8 mouse cellular contexts compared by ENCODE assay signal in the genomic region with DNA sequence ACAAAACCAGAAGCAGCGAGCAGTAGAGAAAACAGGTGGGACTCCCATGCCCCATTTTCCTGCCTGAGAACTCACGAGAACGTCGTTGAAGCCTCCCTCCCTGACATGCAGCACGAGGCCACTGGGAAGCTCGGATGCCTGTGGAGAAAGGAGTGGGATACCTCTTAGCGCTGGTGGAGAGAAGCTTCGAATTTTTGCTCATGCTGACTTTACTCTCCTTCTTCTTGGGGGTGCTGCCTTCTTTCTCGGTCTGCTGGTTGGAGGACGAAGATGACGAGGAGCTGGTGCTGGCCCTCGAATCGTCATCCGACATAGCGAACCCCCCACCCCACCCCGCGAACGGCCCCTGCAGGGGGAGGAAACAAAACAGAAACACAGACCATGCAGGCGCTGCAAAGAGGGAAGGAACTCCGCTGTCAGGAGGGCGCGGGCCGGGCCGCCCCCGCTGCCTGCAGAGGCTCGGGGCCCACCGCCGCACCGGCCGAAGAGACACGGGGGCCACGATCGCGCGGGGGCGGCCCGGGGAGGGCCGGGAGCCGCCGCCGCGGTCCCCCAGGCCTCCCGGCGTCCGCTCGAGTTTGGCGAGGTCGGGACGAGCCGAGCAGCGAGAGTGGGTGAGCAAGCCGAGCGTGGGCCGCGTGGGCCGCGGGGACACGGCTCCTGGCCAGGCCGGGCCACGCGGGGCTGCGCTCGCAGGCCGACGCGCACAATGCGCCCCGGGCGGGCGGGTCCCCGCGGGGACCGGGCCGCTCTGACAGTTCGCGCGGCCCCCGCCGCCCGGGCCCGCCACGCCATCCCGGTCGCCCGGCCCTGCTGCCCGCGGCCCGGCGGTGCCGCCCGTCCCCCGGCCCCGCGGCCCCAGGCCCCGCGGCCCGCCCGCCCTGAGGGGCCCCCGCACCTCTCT. TPM values are rescaled to one million over a fixed set of nuclear protein-coding genes. Genes with fewer than 3 reads are reported as not detected.
DNase-seq lines count a peak whose midpoint lies in the region; ATAC-seq lines count a peak whose summit lies in the region.

No protein-coding gene starts in this region.

- no peaks in the 10 kb centered on the region for H3K9me3 ChIP-seq in embryonic facial prominence, embryonic 11.5 days (replicated peaks; ENCODE audit: control insufficient read depth, low read length)
- no peaks in the 10 kb centered on the region for H3K9me3 ChIP-seq in heart, embryonic 12.5 days (replicated peaks)
- H3K9me3 ChIP-seq in neural tube, embryonic 14.5 days (ENCODE audit: control insufficient read depth, low read length), result no peaks in the 10 kb centered on the region

- peak; percentile 61 for DNase-seq in A20 (ENCODE audit: low read depth, low spot score)
- peak; percentile 48 for DNase-seq in ZHBTc4 (ENCODE audit: low read depth, low spot score)
- DNase-seq in embryonic facial prominence, embryonic 11.5 days (ENCODE audit: low spot score), result peak; percentile 44
- DNase-seq in kidney, postnatal 25 days, result peak; percentile 20 to 55
- peak; percentile 16 to 31 for DNase-seq in lung, adult 18-20 months
- DNase-seq in thymus, adult 18-20 months, result peak; percentile 48 to 56

- no peaks in the 10 kb centered on the region; the same call in 1 of the 2 replicates for H3K4me1 ChIP-seq in embryonic facial prominence, embryonic 11.5 days (ENCODE audit: control insufficient read depth, insufficient read depth, low read length)
- H3K4me1 ChIP-seq in heart, embryonic 12.5 days (replicated peaks), result peaks cover 23% of the 10 kb centered on the region
- H3K4me1 ChIP-seq in neural tube, embryonic 14.5 days (ENCODE audit: control insufficient read depth, insufficient read depth, low read length), result peaks cover 25% of the 10 kb centered on the region

- ATAC-seq in embryonic facial prominence, embryonic 11.5 days (replicated peaks; ENCODE audit: insufficient number of reproducible peaks, low FRiP score, low TSS enrichment, low read depth), result peak; percentile 78
- peak; percentile 79 for ATAC-seq in heart, embryonic 12.5 days (ENCODE audit: insufficient number of reproducible peaks, low FRiP score)
- ATAC-seq in neural tube, embryonic 14.5 days (ENCODE audit: low read depth), result peak; percentile 72

- H3K4me2 ChIP-seq in embryonic facial prominence, embryonic 11.5 days (ENCODE audit: low read depth, low read length), result peak overlapping the region; percentile 75
- peak overlapping the region; percentile 87 for H3K4me2 ChIP-seq in heart, embryonic 12.5 days
- peak overlapping the region; percentile 65 for H3K4me2 ChIP-seq in neural tube, embryonic 14.5 days (ENCODE audit: low read depth, low read length)

- H3K9ac ChIP-seq in embryonic facial prominence, embryonic 11.5 days (replicated peaks; ENCODE audit: low read length), result peak overlapping the region; percentile 98
- H3K9ac ChIP-seq in heart, embryonic 12.5 days, result peak overlapping the region; percentile 97
- peak overlapping the region; percentile 95 for H3K9ac ChIP-seq in neural tube, embryonic 14.5 days (replicated peaks; ENCODE audit: low read depth, low read length)

- H3K27ac ChIP-seq in embryonic facial prominence, embryonic 11.5 days (replicated peaks; ENCODE audit: low read depth, low read length), result 0 out of 2 replicates have a peak overlapping the region, but pooled peaks have one; percentile 41
- peak overlapping the region; percentile 47; the same call in 1 of the 2 replicates for H3K27ac ChIP-seq in heart, embryonic 12.5 days (ENCODE audit: poor library complexity, severe bottlenecking)
- peak overlapping the region; percentile 84 for H3K27ac ChIP-seq in neural tube, embryonic 14.5 days (ENCODE audit: low read depth, low read length)

- no peaks in the 10 kb centered on the region for H3K36me3 ChIP-seq in embryonic facial prominence, embryonic 11.5 days (replicated peaks; ENCODE audit: control insufficient read depth, insufficient read depth, low read depth, low read length)
- no peaks in the 10 kb centered on the region for H3K36me3 ChIP-seq in heart, embryonic 12.5 days
- no peaks in the 10 kb centered on the region for H3K36me3 ChIP-seq in neural tube, embryonic 14.5 days (ENCODE audit: control insufficient read depth, insufficient read depth, low read length)

- peak overlapping the region; percentile 94 for H3K4me3 ChIP-seq in embryonic facial prominence, embryonic 11.5 days (ENCODE audit: low read depth, low read length)
- H3K4me3 ChIP-seq in heart, embryonic 12.5 days, result peak overlapping the region; percentile 87
- H3K4me3 ChIP-seq in neural tube, embryonic 14.5 days (ENCODE audit: low read depth, low read length), result peak overlapping the region; percentile 92

- WGBS in embryonic facial prominence, embryonic 11.5 days, result 1% methylated on average over 56 of the region's 99 CpGs
- under 1% methylated on average over 70 of the region's 99 CpGs for WGBS in heart, embryonic 12.5 days
- WGBS in neural tube, embryonic 14.5 days, result 1% methylated on average over 63 of the region's 99 CpGs

- H3K27me3 ChIP-seq in embryonic facial prominence, embryonic 11.5 days (ENCODE audit: control insufficient read depth, insufficient read depth, low read length), result no peaks in the 10 kb centered on the region
- no peaks in the 10 kb centered on the region for H3K27me3 ChIP-seq in heart, embryonic 12.5 days (replicated peaks)
- no peaks in the 10 kb centered on the region for H3K27me3 ChIP-seq in neural tube, embryonic 14.5 days (ENCODE audit: control insufficient read depth, insufficient read depth, low read length)

RNA-seq across cellular contexts. Expression of gene Ube2e1, which starts 0.6 kb away (rescaled TPM):
- polyA plus RNA-seq in embryonic facial prominence, embryonic 11.5 days (2014; fragmentation: Nextera tagmentation; extraction: Ambion mirVana), result 62.2 and 67.0 TPM in 2 replicates
- polyA plus RNA-seq in heart, embryonic 12.5 days (2016; fragmentation: Nextera tagmentation; extraction: Ambion mirVana), result 57.4 and 58.2 TPM in 2 replicates
- polyA plus RNA-seq in neural tube, embryonic 14.5 days (2014; fragmentation: Nextera tagmentation; extraction: Ambion mirVana), result 65.5 and 77.0 TPM in 2 replicates

RNA-seq across cellular contexts. Expression of gene Rpl15, which starts 59.9 kb away (rescaled TPM):
- 469 and 514 TPM in 2 replicates for polyA plus RNA-seq in embryonic facial prominence, embryonic 11.5 days (2014; fragmentation: Nextera tagmentation; extraction: Ambion mirVana)
- polyA plus RNA-seq in heart, embryonic 12.5 days (2016; fragmentation: Nextera tagmentation; extraction: Ambion mirVana), result 293 and 314 TPM in 2 replicates
- 331 and 341 TPM in 2 replicates for polyA plus RNA-seq in neural tube, embryonic 14.5 days (2014; fragmentation: Nextera tagmentation; extraction: Ambion mirVana)

Comparison
In these comparisons a context has a peak if more than half of its experiments do, and no peak if none do; other contexts are left out.
1. Peak in every context shown above with its lines: DNase-seq, ATAC-seq, H3K4me3 ChIP-seq and H3K27ac ChIP-seq.